Mouse (Mus musculus) layer of hippocampus, postnatal 36 days (tissue): ENCODE results near the gene BC037034. TPM values are rescaled to one million over a fixed set of nuclear protein-coding genes. Genes with fewer than 3 reads are reported as not detected.
"Not testable (repeated sequence)": the region's sequence is repeated elsewhere in the genome, so short reads cannot be mapped to it uniquely, and the experiment has no call there.

ENCODE experiments used
- DNase-seq, 2 experiments: peaks; one replicate each; pipeline ENCODE4 v3.0.0; 2022
- total RNA-seq, 2 experiments: library from RNA; stranded (reverse); gene quantifications; 2 replicates each; pipeline ENCODE4 v1.2.3; 2021

BC037034 gene
- total RNA-seq, 2 experiments from 2014 or later, result 70.0 to 73.7 TPM

- DNase-seq, result no peak
Measured at GRCm38 (mm10) chr5:138260834-138261233, 3.0 kb downstream of the BC037034 start.

GRCm38 (mm10) chr5:138260051-138260450 is 3.8 kb downstream of the BC037034 start:
- DNase-seq, result no peak

GRCm38 (mm10) chr5:138258993-138259392 is 4.8 kb downstream of the BC037034 start:
- DNase-seq, result no peak

- DNase-seq, result no peak
Measured at GRCm38 (mm10) chr5:138258542-138258941, 5.3 kb downstream of the BC037034 start.

GRCm38 (mm10) chr5:138258078-138258477 is 5.8 kb downstream of the BC037034 start:
- DNase-seq, result no peak

GRCm38 (mm10) chr5:138257585-138257978 is 6.3 kb downstream of the BC037034 start:
- no peak for DNase-seq

- no peak for DNase-seq
Measured at GRCm38 (mm10) chr5:138256966-138257584, 6.8 kb downstream of the BC037034 start.

GRCm38 (mm10) chr5:138256094-138256467 is 7.8 kb downstream of the BC037034 start:
- DNase-seq, result no peak

- peak; percentile 92 to 94 for DNase-seq
Measured at GRCm38 (mm10) chr5:138255353-138256093, 8.3 kb downstream of the BC037034 start, which contains the start of gene Lamtor4. TSS of gene Lamtor4 (plus strand) at chr5:138255482.

GRCm38 (mm10) chr5:138253061-138253460 is 10.8 kb downstream of the BC037034 start:
- no peak for DNase-seq

GRCm38 (mm10) chr5:138251144-138251543 is 12.7 kb downstream of the BC037034 start:
- DNase-seq, result no peak

- DNase-seq, result no peak
Measured at GRCm38 (mm10) chr5:138241511-138241910, 22.3 kb downstream of the BC037034 start.

- DNase-seq, result no peak
Measured at GRCm38 (mm10) chr5:138234224-138234623, 29.6 kb downstream of the BC037034 start.

GRCm38 (mm10) chr5:138233778-138234177 is 30.1 kb downstream of the BC037034 start:
- no peak for DNase-seq

GRCm38 (mm10) chr5:138229511-138229910 is 34.3 kb downstream of the BC037034 start:
- DNase-seq, result no peak

- DNase-seq, result no peak
Measured at GRCm38 (mm10) chr5:138228026-138228425, 35.8 kb downstream of the BC037034 start.

GRCm38 (mm10) chr5:138227367-138227766 is 36.5 kb downstream of the BC037034 start:
- DNase-seq, result no peak

GRCm38 (mm10) chr5:138226491-138226890 is 37.3 kb downstream of the BC037034 start:
- no peak for DNase-seq

GRCm38 (mm10) chr5:138225700-138226099 is 38.1 kb downstream of the BC037034 start, which contains the start of gene Nxpe5:
TSS of gene Nxpe5 (plus strand) at chr5:138225898.
- DNase-seq, result no peak

GRCm38 (mm10) chr5:138223287-138223686 is 40.5 kb downstream of the BC037034 start:
- no peak for DNase-seq

GRCm38 (mm10) chr5:138222111-138222510 is 41.7 kb downstream of the BC037034 start:
- DNase-seq, result peak; percentile 77 to 85

GRCm38 (mm10) chr5:138219864-138220263 is 44.0 kb downstream of the BC037034 start:
- DNase-seq, result no peak

GRCm38 (mm10) chr5:138216632-138217031 is 47.2 kb downstream of the BC037034 start:
- DNase-seq, result not testable (repeated sequence)
